Mouse (Mus musculus) erythroid progenitor cell, adult 5-6 weeks (primary cell): ENCODE measurements around the gene Tdrd5. TPM values are rescaled to one million over a fixed set of nuclear protein-coding genes. Genes with fewer than 3 reads are reported as not detected.

Source experiments
- ATAC-seq: replicated peaks from 2 replicates; pipeline ENCODE4 v1.8.0; 2016; ENCODE audit warnings: moderate number of reproducible peaks, mild to moderate bottlenecking, moderate TSS enrichment, inconsistent platforms; ENCODE audit not compliant: poor library complexity, low FRiP score, severe bottlenecking
- total RNA-seq, 2 experiments: library from RNA; stranded (forward) in 1 of 2; stranded (reverse) in 1 of 2; fragments of 150-400 nt in 1 of 2; fragments of 186-747, 209-891 nt in 1 of 2; gene quantifications; 2 replicates each; pipeline versions ENCODE4 v1.2.3 to v1.2.4; 2015 to 2017; ENCODE audit warnings: low replicate concordance in 2 of 2

The Tdrd5 gene
- total RNA-seq, 2 experiments from 2014 or later, result not detected

GRCm38 (mm10) chr1:156211809-156212317, 91.6 kb downstream of the Tdrd5 start:
- no peak for ATAC-seq

Other genes with a start within 250 kb of the Tdrd5 start
- not detected in 2 replicates for gene Fam163a, start 98.6 kb downstream of the Tdrd5 start, total RNA-seq (2015; ENCODE audit: low replicate concordance)
- gene Fam163a, start 98.6 kb downstream of the Tdrd5 start, total RNA-seq (2017; ENCODE audit: low replicate concordance), result not detected in 2 replicates
- not detected in 2 replicates for gene Nphs2, start 7.1 kb upstream of the Tdrd5 start, total RNA-seq (2015; ENCODE audit: low replicate concordance)
- gene Nphs2, start 7.1 kb upstream of the Tdrd5 start, total RNA-seq (2017; ENCODE audit: low replicate concordance), result not detected in 2 replicates
- gene Gm2000, start 62.4 kb upstream of the Tdrd5 start, total RNA-seq (2015; ENCODE audit: low replicate concordance), result 389 and 586 TPM in 2 replicates
- 571 and 609 TPM in 2 replicates for gene Gm2000, start 62.4 kb upstream of the Tdrd5 start, total RNA-seq (2017; ENCODE audit: low replicate concordance)
- not detected in 2 replicates for gene Axdnd1, start 117.5 kb upstream of the Tdrd5 start, total RNA-seq (2015; ENCODE audit: low replicate concordance)
- not detected in 2 replicates for gene Axdnd1, start 117.5 kb upstream of the Tdrd5 start, total RNA-seq (2017; ENCODE audit: low replicate concordance)
- 13.3 and 15.1 TPM in 2 replicates for gene Soat1, start 170.7 kb upstream of the Tdrd5 start, total RNA-seq (2015; ENCODE audit: low replicate concordance)
- gene Soat1, start 170.7 kb upstream of the Tdrd5 start, total RNA-seq (2017; ENCODE audit: low replicate concordance), result 6.5 and 8.6 TPM in 2 replicates
- 0.72 and 1.7 TPM in 2 replicates for gene Gm10031, start 220.3 kb upstream of the Tdrd5 start, total RNA-seq (2015; ENCODE audit: low replicate concordance)
- gene Gm10031, start 220.3 kb upstream of the Tdrd5 start, total RNA-seq (2017; ENCODE audit: low replicate concordance), result 4.8 and 8.1 TPM in 2 replicates